Mouse (Mus musculus) hindbrain, embryonic 11.5 days (tissue): Measurements from ENCODE around the gene Slc37a1. TPM values are rescaled to one million over a fixed set of nuclear protein-coding genes. Genes with fewer than 3 reads are reported as not detected.

Experiments
- ATAC-seq: fragments of 200-750 bp; cut with Nextera tagmentation; 2 replicates; pipeline ENCODE4 v1.8.0; 2017; ENCODE audit warnings: mild to moderate bottlenecking, moderate TSS enrichment, moderate library complexity; ENCODE audit not compliant: low FRiP score
- DNase-seq: peaks from one replicate; pipeline ENCODE4 v3.0.0-alpha.2; 2015; ENCODE audit warnings: low spot score
- H3K27ac ChIP-seq: fragments of 300-500 bp; sonication (generic); 2 replicates; pipeline ENCODE4 v1.5.1; 2014; ENCODE audit warnings: mild to moderate bottlenecking, low read depth, low read length
- H3K27me3 ChIP-seq: fragments of 300-500 bp; sonication (generic); 2 replicates; pipeline ENCODE4 v1.6.1; 2014; ENCODE audit warnings: mild to moderate bottlenecking, low read length, moderate library complexity, mixed read lengths; ENCODE audit not compliant: control insufficient read depth, insufficient read depth
- H3K36me3 ChIP-seq: fragments of 300-500 bp; sonication (generic); 2 replicates; pipeline ENCODE4 v1.6.1; 2014; ENCODE audit warnings: mild to moderate bottlenecking, low read length, moderate library complexity, mixed read lengths; ENCODE audit not compliant: control insufficient read depth, insufficient read depth
- H3K4me1 ChIP-seq: fragments of 300-500 bp; sonication (generic); replicated peaks from 2 replicates; pipeline ENCODE4 v1.6.1; 2014; ENCODE audit warnings: low read length, mixed read lengths; ENCODE audit not compliant: control insufficient read depth, insufficient read depth
- H3K4me2 ChIP-seq: fragments of 300-500 bp; sonication (generic); replicated peaks from 2 replicates; pipeline ENCODE4 v1.6.1; 2014; ENCODE audit warnings: mild to moderate bottlenecking, low read depth, low read length
- H3K4me3 ChIP-seq: fragments of 300-500 bp; sonication (generic); 2 replicates; pipeline ENCODE4 v1.5.1; 2014; ENCODE audit warnings: low read depth, low read length
- H3K9ac ChIP-seq: fragments of 300-500 bp; sonication (generic); 2 replicates; pipeline ENCODE4 v1.6.1; 2014; ENCODE audit warnings: low read depth, low read length
- H3K9me3 ChIP-seq: fragments of 300-500 bp; sonication (generic); 2 replicates; pipeline ENCODE4 v1.6.1; 2016; ENCODE audit warnings: low read length; ENCODE audit not compliant: control insufficient read depth
- WGBS: fragments of 180-500 bp; shearing (Covaris S2); extraction: QIAGEN DNeasy Blood & Tissue Kit; methylation state at CpG from one replicate; pipeline ENCODE4 v1.1.7; 2014; 5-methylcytosine and 5-hydroxymethylcytosine counted together
- polyA plus RNA-seq: library from polyadenylated mRNA; unstranded; fragments of >200 nt; fragmentation: Nextera tagmentation; extraction: Ambion mirVana; gene quantifications from 2 replicates; pipeline ENCODE4 v1.2.1, GENCODE M21; 2014

The Slc37a1 gene
- polyA plus RNA-seq, 1 experiment from 2014 or later, result 13.0 TPM

GRCm38 (mm10) chr17:31315046-31315792 lies 28.6 kb downstream of the Slc37a1 start:
- peak; percentile 30 for DNase-seq

GRCm38 (mm10) chr17:31315993-31316392 lies 29.4 kb downstream of the Slc37a1 start:
- Histone ChIP-seq H3K36me3 (no peaks in the 10 kb centered on the region), H3K27me3 (no peaks in the 10 kb centered on the region), H3K27ac (no peak overlapping the region), H3K4me2 (no peak overlapping the region), H3K9ac (no peak overlapping the region), H3K4me1 (peaks cover 12% of the 10 kb centered on the region), H3K9me3 (no peaks in the 10 kb centered on the region), H3K4me3 (no peak overlapping the region)
- ATAC-seq (no peak), DNase-seq (no peak)
- 91% methylated on average over 6 of the region's 6 CpGs for WGBS

More at GRCm38 (mm10) chr17:31315046-31315792, 28.6 kb downstream of the Slc37a1 start:
- H3K9ac ChIP-seq, result no peak overlapping the region
- H3K4me2 ChIP-seq, result no peak overlapping the region
- H3K9me3 ChIP-seq, result no peaks in the 10 kb centered on the region
- H3K27me3 ChIP-seq, result no peaks in the 10 kb centered on the region
- ATAC-seq, result no peak
- H3K27ac ChIP-seq, result no peak overlapping the region
- H3K4me1 ChIP-seq, result peaks cover 12% of the 10 kb centered on the region
- H3K36me3 ChIP-seq, result no peaks in the 10 kb centered on the region
- WGBS, result 32% methylated on average over 13 of the region's 13 CpGs
- H3K4me3 ChIP-seq, result no peak overlapping the region

- no peak for ATAC-seq
- DNase-seq, result no peak
- Histone ChIP-seq H3K9me3 (no peaks in the 10 kb centered on the region), H3K4me2 (no peak overlapping the region), H3K4me3 (no peak overlapping the region), H3K27ac (no peak overlapping the region), H3K27me3 (no peaks in the 10 kb centered on the region), H3K4me1 (peaks cover 12% of the 10 kb centered on the region), H3K9ac (no peak overlapping the region), H3K36me3 (no peaks in the 10 kb centered on the region)
- WGBS, result 93% methylated on average over 3 of the region's 3 CpGs
Observed at GRCm38 (mm10) chr17:31316998-31317397, 30.4 kb downstream of the Slc37a1 start.

- Histone ChIP-seq H3K4me1 (peaks cover 9% of the 10 kb centered on the region), H3K27ac (no peak overlapping the region)
- WGBS, result 49% methylated on average over 22 of the region's 22 CpGs
Observed at GRCm38 (mm10) chr17:31317521-31318272, 31.1 kb downstream of the Slc37a1 start.

GRCm38 (mm10) chr17:31318906-31319767 lies 32.5 kb downstream of the Slc37a1 start:
- H3K9me3 ChIP-seq, result no peaks in the 10 kb centered on the region
- H3K36me3 ChIP-seq, result no peaks in the 10 kb centered on the region
- H3K4me3 ChIP-seq, result no peak overlapping the region
- no peaks in the 10 kb centered on the region for H3K27me3 ChIP-seq
- DNase-seq (no peak), ATAC-seq (no peak)
- WGBS, result 91% methylated on average over 19 of the region's 19 CpGs
- H3K27ac ChIP-seq, result no peak overlapping the region
- peaks cover 3% of the 10 kb centered on the region for H3K4me1 ChIP-seq
- H3K4me2 ChIP-seq, result no peak overlapping the region
- H3K9ac ChIP-seq, result no peak overlapping the region

More at GRCm38 (mm10) chr17:31317521-31318272, 31.1 kb downstream of the Slc37a1 start:
- DNase-seq, result no peak
- H3K27me3 ChIP-seq, result no peaks in the 10 kb centered on the region
- no peak overlapping the region for H3K4me2 ChIP-seq
- no peak overlapping the region for H3K9ac ChIP-seq
- H3K36me3 ChIP-seq, result no peaks in the 10 kb centered on the region
- H3K4me3 ChIP-seq, result no peak overlapping the region
- no peaks in the 10 kb centered on the region for H3K9me3 ChIP-seq
- ATAC-seq, result no peak

GRCm38 (mm10) chr17:31321425-31321824 lies 34.8 kb downstream of the Slc37a1 start:
- DNase-seq (no peak), ATAC-seq (no peak)
- Histone ChIP-seq H3K27ac (no peak overlapping the region), H3K4me1 (no peaks in the 10 kb centered on the region), H3K9me3 (no peaks in the 10 kb centered on the region), H3K36me3 (no peaks in the 10 kb centered on the region), H3K9ac (no peak overlapping the region), H3K4me2 (no peak overlapping the region), H3K4me3 (no peak overlapping the region), H3K27me3 (no peaks in the 10 kb centered on the region)
- WGBS, result 82% methylated on average over 12 of the region's 12 CpGs

GRCm38 (mm10) chr17:31322446-31322845 lies 35.9 kb downstream of the Slc37a1 start:
- 97% methylated on average over 4 of the region's 4 CpGs for WGBS
- Histone ChIP-seq H3K9ac (no peak overlapping the region), H3K4me3 (no peak overlapping the region), H3K9me3 (no peaks in the 10 kb centered on the region), H3K27me3 (no peaks in the 10 kb centered on the region), H3K4me2 (no peak overlapping the region), H3K36me3 (no peaks in the 10 kb centered on the region), H3K27ac (no peak overlapping the region), H3K4me1 (no peaks in the 10 kb centered on the region)
- ATAC-seq, result no peak
- DNase-seq, result no peak

- ATAC-seq (no peak), DNase-seq (no peak)
- Histone ChIP-seq H3K36me3 (no peaks in the 10 kb centered on the region), H3K9me3 (no peaks in the 10 kb centered on the region), H3K27ac (no peak overlapping the region), H3K9ac (no peak overlapping the region), H3K4me2 (no peak overlapping the region), H3K4me1 (no peaks in the 10 kb centered on the region), H3K4me3 (no peak overlapping the region), H3K27me3 (no peaks in the 10 kb centered on the region)
- 92% methylated on average over 4 of the region's 4 CpGs for WGBS
Observed at GRCm38 (mm10) chr17:31323379-31323778, 36.8 kb downstream of the Slc37a1 start.
